Mouse (Mus musculus): Measurements from ENCODE around the gene Dock9.

DNA sequence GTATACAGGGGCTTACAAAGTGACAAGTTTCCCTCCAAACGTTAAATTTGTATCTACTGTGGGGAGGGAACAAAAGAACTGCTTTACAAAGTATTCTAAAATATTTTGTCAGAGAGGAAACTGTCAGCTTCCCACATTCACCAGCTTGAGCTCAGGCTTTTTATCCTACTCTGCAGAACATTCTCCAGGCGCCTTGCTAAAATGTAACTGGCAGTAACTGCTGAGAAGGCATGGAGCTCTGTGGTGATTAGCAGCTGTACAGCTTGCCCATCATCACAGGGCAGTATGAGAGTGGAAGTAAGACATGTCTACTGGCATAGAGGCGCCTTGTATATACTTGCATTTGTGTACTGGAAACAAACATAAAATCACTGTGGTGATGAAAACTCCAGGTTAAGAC is 204.7 kb downstream of the Dock9 start:
- TF ChIP-seq MYOD1 (IDR thresholded peaks at IDR 0.05; ENCODE audit: control insufficient read depth, insufficient read length, low read depth), result no peak
- no peak for TF ChIP-seq CTCF (IDR thresholded peaks at IDR 0.05; ENCODE audit: control insufficient read depth, insufficient read depth, insufficient read length)
- TF ChIP-seq USF1 (IDR thresholded peaks at IDR 0.05; ENCODE audit: low read depth), result no peak
- TF ChIP-seq FOSL1 (IDR thresholded peaks at IDR 0.05; ENCODE audit: insufficient read depth, low read length, poor library complexity, severe bottlenecking), result no peak
- TF ChIP-seq MAX (IDR thresholded peaks at IDR 0.05), result no peak
- no peak for TF ChIP-seq MYOG (IDR thresholded peaks at IDR 0.05; ENCODE audit: control insufficient read depth, extremely low read depth, insufficient read length)
- no peak for TF ChIP-seq CEBPB (IDR thresholded peaks at IDR 0.05; ENCODE audit: low read depth)

Data from C2C12 (cell line).